Mouse (Mus musculus): ENCODE measurements around the gene Suco. TPM values are rescaled to one million over a fixed set of nuclear protein-coding genes. Genes with fewer than 3 reads are reported as not detected.
A peak's percentile ranks its signal among the peaks of the same experiment; 100 is the strongest.

Suco gene
- total RNA-seq, 2 experiments from 2014 or later: 32.9 to 34.0 TPM

- DNase-seq: no peak
These were observed 88.1 kb downstream of the Suco start, which contains the start of gene Fasl for GRCm38 (mm10) chr1:161788339-161788738. TSS of gene Fasl (minus strand) at chr1:161788495.

- DNase-seq: no peak
These were observed 93.8 kb downstream of the Suco start for GRCm38 (mm10) chr1:161782725-161783124.

GRCm38 (mm10) chr1:161781594-161781993 lies 94.9 kb downstream of the Suco start:
- no peak for DNase-seq

- DNase-seq: no peak
These were observed 97.4 kb downstream of the Suco start for GRCm38 (mm10) chr1:161779057-161779456.

GRCm38 (mm10) chr1:161775151-161775550 lies 101.3 kb downstream of the Suco start:
- no peak for DNase-seq

GRCm38 (mm10) chr1:161771293-161771692 lies 105.2 kb downstream of the Suco start:
- no peak for DNase-seq

- DNase-seq: no peak
These were observed 107.2 kb downstream of the Suco start for GRCm38 (mm10) chr1:161769329-161769728.

GRCm38 (mm10) chr1:161767101-161767524 lies 109.4 kb downstream of the Suco start:
- DNase-seq: no peak

- DNase-seq: peak; percentile 16
These were observed 109.8 kb downstream of the Suco start for GRCm38 (mm10) chr1:161766656-161767055.

Other genes starting within 250 kb of the Suco start
- not detected for gene Fasl, start 88.2 kb downstream of the Suco start, total RNA-seq (2021)
- 10 to 100 TPM; 20.4 to 20.5 TPM for gene Pigc, start 92.5 kb upstream of the Suco start, total RNA-seq (2021)
- not detected for gene 4930558K02Rik, start 103.0 kb upstream of the Suco start, total RNA-seq (2021)